Comparison of ENCODE assay signal across 22 mouse cellular contexts in genomic region chr5:66050841-66051240, GRCm38 (mm10). TPM values are rescaled to one million over a fixed set of nuclear protein-coding genes. Genes with fewer than 3 reads are reported as not detected.
A peak's percentile ranks its signal among the peaks of the same experiment; 100 is the strongest.
DNase-seq lines count a peak whose midpoint lies in the region; ATAC-seq and TF ChIP-seq lines count a peak whose summit lies in the region.
"Had no signal": no experiment of that assay in that cellular context is flagged by ENCODE, and none has a peak within 500 bp of the region (broad histone marks: within the 10 kb centered on the region; RNA-seq: fewer than 3 reads in every experiment).

No protein-coding gene starts in this region.

- DNase-seq in lung, embryonic 14.5 days = peak; percentile 18
- no peak for DNase-seq in lung, postnatal 0 days (ENCODE audit: low spot score)
- DNase-seq in brain, embryonic 14.5 days (ENCODE audit: low read depth) = peak; percentile 47
- DNase-seq in spleen, adult 12 weeks (ENCODE audit: low spot score) = no peak
- DNase-seq: cerebellum, adult 9-11 months; gastrocnemius, postnatal 25 days; heart, adult 18-20 months had no signal

- H3K4me3 ChIP-seq in intestine, embryonic 16.5 days (ENCODE audit: low read length) = peak overlapping the region; percentile 32
- no peak overlapping the region for H3K4me3 ChIP-seq in intestine, embryonic 15.5 days (replicated peaks)
- H3K4me3 ChIP-seq in lung, embryonic 14.5 days (ENCODE audit: low read depth, low read length) = no peak overlapping the region
- no peak overlapping the region for H3K4me3 ChIP-seq in lung, postnatal 0 days (ENCODE audit: low read depth, low read length)
- H3K4me3 ChIP-seq in small intestine, adult 2 months (ENCODE audit: low read depth, low read length) = peak overlapping the region; percentile 37; the same call in 1 of the 2 replicates
- H3K4me3 ChIP-seq: embryonic facial prominence, embryonic 10.5 days; heart, embryonic 13.5 days; hindbrain, embryonic 12.5 days; left cerebral cortex, adult 2 months; liver, embryonic 15.5 days; stomach, embryonic 15.5 days had no signal

- H3K4me1 ChIP-seq in intestine, embryonic 16.5 days (ENCODE audit: control insufficient read depth, insufficient read depth, low read length) = peaks cover 15% of the 10 kb centered on the region; the same call in 1 of the 2 replicates
- peaks cover 2% of the 10 kb centered on the region; the same call in 1 of the 2 replicates for H3K4me1 ChIP-seq in intestine, embryonic 15.5 days (replicated peaks)
- H3K4me1 ChIP-seq in lung, embryonic 14.5 days (ENCODE audit: insufficient read depth) = no peaks in the 10 kb centered on the region
- no peaks in the 10 kb centered on the region; the same call in 1 of the 2 replicates for H3K4me1 ChIP-seq in lung, postnatal 0 days (ENCODE audit: insufficient read depth, low read depth, low read length)
- peaks cover 17% of the 10 kb centered on the region for H3K4me1 ChIP-seq in small intestine, adult 2 months (ENCODE audit: control insufficient read depth, insufficient read depth, insufficient read length, low read length)
- H3K4me1 ChIP-seq: heart, embryonic 13.5 days; hindbrain, embryonic 12.5 days had no signal

- no peaks in the 10 kb centered on the region for H3K27me3 ChIP-seq in intestine, embryonic 16.5 days (replicated peaks; ENCODE audit: control insufficient read depth, insufficient read depth, low read length)
- no peaks in the 10 kb centered on the region for H3K27me3 ChIP-seq in intestine, embryonic 15.5 days (replicated peaks)
- no peaks in the 10 kb centered on the region for H3K27me3 ChIP-seq in lung, embryonic 14.5 days (ENCODE audit: insufficient read depth, low read length)
- H3K27me3 ChIP-seq in lung, postnatal 0 days (replicated peaks; ENCODE audit: insufficient read depth, low read length) = no peaks in the 10 kb centered on the region
- H3K27me3 ChIP-seq in small intestine, adult 2 months (ENCODE audit: control insufficient read depth, insufficient read depth, low read length) = no peaks in the 10 kb centered on the region
- H3K27me3 ChIP-seq: heart, embryonic 13.5 days; hindbrain, embryonic 12.5 days; liver, embryonic 15.5 days; stomach, embryonic 15.5 days had no signal

- H3K9me3 ChIP-seq in intestine, embryonic 16.5 days (ENCODE audit: control insufficient read depth, low read length) = no peaks in the 10 kb centered on the region
- no peaks in the 10 kb centered on the region for H3K9me3 ChIP-seq in intestine, embryonic 15.5 days
- H3K9me3 ChIP-seq in lung, embryonic 14.5 days (ENCODE audit: low read depth, low read length) = no peaks in the 10 kb centered on the region
- no peaks in the 10 kb centered on the region for H3K9me3 ChIP-seq in lung, postnatal 0 days (ENCODE audit: low read length)
- H3K9me3 ChIP-seq: embryonic facial prominence, embryonic 10.5 days; heart, embryonic 13.5 days; hindbrain, embryonic 12.5 days; liver, embryonic 15.5 days; stomach, embryonic 15.5 days had no signal

- no peak for TF ChIP-seq EP300 in lung, postnatal 0 days (IDR thresholded peaks at IDR 0.05)

- 58% methylated on average over 5 of the region's 5 CpGs for WGBS in intestine, embryonic 16.5 days
- whole genome bisulfite sequencing in intestine, embryonic 15.5 days = 68% methylated on average over 5 of the region's 5 CpGs
- 59% methylated on average over 5 of the region's 5 CpGs for WGBS in lung, embryonic 14.5 days
- 56% methylated on average over 5 of the region's 5 CpGs for WGBS in lung, postnatal 0 days
- 33% methylated on average over 5 of the region's 5 CpGs for WGBS in small intestine, adult 2 months

- peak overlapping the region; percentile 29; the same call in 1 of the 2 replicates for H3K9ac ChIP-seq in intestine, embryonic 16.5 days (ENCODE audit: low read depth, low read length)
- no peak overlapping the region for H3K9ac ChIP-seq in intestine, embryonic 15.5 days
- H3K9ac ChIP-seq in lung, embryonic 14.5 days = no peak overlapping the region
- H3K9ac ChIP-seq in lung, postnatal 0 days (replicated peaks; ENCODE audit: low read depth) = no peak overlapping the region
- H3K9ac ChIP-seq: heart, embryonic 13.5 days; hindbrain, embryonic 12.5 days; liver, embryonic 15.5 days; stomach, embryonic 15.5 days had no signal

- H3K36me3 ChIP-seq in intestine, embryonic 16.5 days (ENCODE audit: control insufficient read depth, insufficient read depth, low read length) = no peaks in the 10 kb centered on the region
- H3K36me3 ChIP-seq in intestine, embryonic 15.5 days = no peaks in the 10 kb centered on the region
- no peaks in the 10 kb centered on the region for H3K36me3 ChIP-seq in lung, embryonic 14.5 days (ENCODE audit: insufficient read depth)
- no peaks in the 10 kb centered on the region for H3K36me3 ChIP-seq in lung, postnatal 0 days (ENCODE audit: insufficient read depth, low read length)
- H3K36me3 ChIP-seq in small intestine, adult 2 months (ENCODE audit: control insufficient read depth, insufficient read depth, low read length) = peaks cover 24% of the 10 kb centered on the region
- H3K36me3 ChIP-seq: embryonic facial prominence, embryonic 10.5 days; heart, embryonic 13.5 days; hindbrain, embryonic 12.5 days; liver, embryonic 15.5 days; stomach, embryonic 15.5 days had no signal

- 0 out of 2 replicates have a peak overlapping the region, but pooled peaks have one; percentile 38 for H3K27ac ChIP-seq in intestine, embryonic 16.5 days (ENCODE audit: low read length)
- H3K27ac ChIP-seq in intestine, embryonic 15.5 days = no peak overlapping the region
- no peak overlapping the region for H3K27ac ChIP-seq in lung, embryonic 14.5 days (ENCODE audit: low read depth)
- H3K27ac ChIP-seq in lung, postnatal 0 days (ENCODE audit: low read length) = no peak overlapping the region
- H3K27ac ChIP-seq in small intestine, adult 2 months (ENCODE audit: insufficient read depth, low read depth, low read length) = peak overlapping the region; percentile 76
- H3K27ac ChIP-seq: embryonic facial prominence, embryonic 10.5 days; heart, embryonic 13.5 days; hindbrain, embryonic 12.5 days; left cerebral cortex, adult 2 months; liver, embryonic 15.5 days; macrophage; stomach, embryonic 15.5 days had no signal

- ATAC-seq in intestine, embryonic 16.5 days = no peak
- ATAC-seq in intestine, embryonic 15.5 days = no peak
- ATAC-seq in lung, embryonic 14.5 days (ENCODE audit: insufficient read depth) = no peak
- ATAC-seq in lung, postnatal 0 days = no peak
- ATAC-seq: activated CD4-positive, CD25-positive, alpha-beta regulatory T cell, adult 4 months; midbrain, embryonic 16.5 days had no signal

- TF ChIP-seq CTCF in lung, embryonic 14.5 days (IDR thresholded peaks at IDR 0.05; ENCODE audit: low read depth) = no peak
- no peak for TF ChIP-seq CTCF in lung, postnatal 0 days (IDR thresholded peaks at IDR 0.05)
- no peak for TF ChIP-seq CTCF in brain, embryonic 14.5 days (IDR thresholded peaks at IDR 0.05; ENCODE audit: borderline replicate concordance, extremely low read depth, insufficient read depth, insufficient read length)
- no peak for TF ChIP-seq CTCF in small intestine, adult 2 months (IDR thresholded peaks at IDR 0.05; ENCODE audit: extremely low read depth, insufficient read length, insufficient replicate concordance, low read depth, low read length)

- no peak for TF ChIP-seq POLR2A in brain, embryonic 14.5 days (IDR thresholded peaks at IDR 0.05; ENCODE audit: borderline replicate concordance, extremely low read depth, insufficient read depth, insufficient read length, poor library complexity, severe bottlenecking)
- TF ChIP-seq POLR2A in small intestine, adult 2 months (IDR thresholded peaks at IDR 0.05; ENCODE audit: low read depth, low read length) = no peak

- peak overlapping the region; percentile 51 for H3K4me2 ChIP-seq in intestine, embryonic 16.5 days (ENCODE audit: low read depth, low read length)
- H3K4me2 ChIP-seq in intestine, embryonic 15.5 days (replicated peaks) = no peak overlapping the region
- H3K4me2 ChIP-seq in lung, embryonic 14.5 days = no peak overlapping the region
- H3K4me2 ChIP-seq in lung, postnatal 0 days (replicated peaks; ENCODE audit: low read depth, low read length) = no peak overlapping the region
- H3K4me2 ChIP-seq: heart, embryonic 13.5 days; hindbrain, embryonic 12.5 days; liver, embryonic 15.5 days had no signal

RNA-seq across cellular contexts. Expression of gene 9130230L23Rik, which starts 46.8 kb away (rescaled TPM):
- 2.0 and 2.5 TPM in 2 replicates for polyA plus RNA-seq in intestine, embryonic 16.5 days (2015; fragmentation: Nextera tagmentation; extraction: Ambion mirVana)
- polyA plus RNA-seq in intestine, embryonic 15.5 days (2015; fragmentation: Nextera tagmentation; extraction: Ambion mirVana) = 1.6 and 2.4 TPM in 2 replicates
- 1.0 and 1.5 TPM in 2 replicates for polyA plus RNA-seq in lung, embryonic 14.5 days (2014; fragmentation: Nextera tagmentation; extraction: Ambion mirVana)
- polyA plus RNA-seq in lung, postnatal 0 days (2015; fragmentation: Nextera tagmentation; extraction: Ambion mirVana) = 1.7 TPM in 2 replicates
- 0.10 TPM in 1 of 2 replicates, not detected in the other for polyA plus RNA-seq in brain, embryonic 14.5 days (2012; rRNA removed)
- 4.7 and 10.9 TPM in 2 replicates for polyA plus RNA-seq in small intestine, adult 2 months (2012; rRNA removed)
- polyA plus RNA-seq: C2C12; embryonic facial prominence, embryonic 10.5 days; heart, embryonic 13.5 days; hindbrain, embryonic 12.5 days; limb, embryonic 14.5 days; macrophage; midbrain, embryonic 16.5 days; neural tube, embryonic 14.5 days had no signal

Comparison
In these comparisons a context has a peak if more than half of its experiments do, and no peak if none do; other contexts are left out.
1. H3K27ac ChIP-seq: peak in intestine, embryonic 16.5 days (single experiment) and small intestine, adult 2 months (single experiment); none in intestine, embryonic 15.5 days (single experiment), lung, embryonic 14.5 days (single experiment) and lung, postnatal 0 days (single experiment).
2. H3K4me3 ChIP-seq: peak in intestine, embryonic 16.5 days (single experiment) and small intestine, adult 2 months (single experiment); none in intestine, embryonic 15.5 days (single experiment), lung, embryonic 14.5 days (single experiment) and lung, postnatal 0 days (single experiment).
3. DNase-seq: peak in lung, embryonic 14.5 days (single experiment) and brain, embryonic 14.5 days (single experiment); none in lung, postnatal 0 days (single experiment) and spleen, adult 12 weeks (single experiment).